Mouse (Mus musculus): ENCODE measurements around the gene Faxc.

Gene Faxc

GRCm38 (mm10) chr4:22018414-22018813 is 87.3 kb downstream of the Faxc start:
- no peak for DNase-seq (ENCODE audit: low read depth, low spot score)

DNA sequence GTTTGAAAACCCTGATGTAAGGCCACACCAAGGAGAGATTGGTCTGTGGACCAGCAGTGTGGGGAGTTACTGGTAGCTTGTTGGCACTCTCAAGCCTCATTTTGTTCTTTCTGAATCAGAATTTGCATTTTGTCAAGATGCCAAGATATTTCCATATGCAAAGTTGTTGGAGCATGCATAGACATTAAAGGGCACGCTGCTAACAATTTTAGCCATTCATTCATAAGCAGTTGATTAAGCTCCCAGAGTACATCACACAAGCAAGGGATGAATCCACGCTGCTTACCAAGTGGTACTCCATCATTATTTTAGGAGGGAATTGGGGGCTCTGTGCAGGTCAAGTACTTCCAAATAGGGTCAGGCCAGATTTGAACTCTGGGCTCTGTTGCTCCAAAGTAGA is 98.8 kb downstream of the Faxc start:
- DNase-seq (ENCODE audit: low read depth, low spot score) = peak; percentile 20

All from brain, adult 2 months (tissue).